Mouse (Mus musculus) B cell, adult 2 months (primary cell): ENCODE results near the gene Thbs3.
A peak's percentile ranks its signal among the peaks of the same experiment; 100 is the strongest.

Experiments used
- DNase-seq, 2 experiments: peaks; one replicate each; pipeline ENCODE4 v3.0.0; 2022

Thbs3 gene

GRCm38 (mm10) chr3:89227307-89228179 is 12.6 kb downstream of the Thbs3 start:
- DNase-seq = peak; percentile 64

DNA sequence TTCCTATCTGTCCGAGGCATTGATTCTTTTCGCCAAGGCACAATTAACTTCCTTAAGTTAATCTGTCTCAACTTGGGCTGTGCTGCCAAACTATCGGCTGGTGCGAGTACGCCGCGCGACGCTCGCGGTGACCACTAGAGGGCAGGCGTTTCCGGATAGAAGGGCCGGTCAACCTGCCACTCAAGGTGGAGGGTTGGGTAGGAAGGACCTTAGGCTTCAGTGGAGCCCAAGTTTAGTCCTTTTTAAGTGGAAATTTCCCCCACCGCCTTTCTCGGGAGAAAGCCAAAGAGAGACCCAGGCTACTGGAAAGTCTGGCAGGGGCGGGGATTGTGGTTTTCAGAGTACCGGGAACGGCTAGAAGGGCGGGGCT is 13.2 kb downstream of the Thbs3 start:
- peak; percentile 91 for DNase-seq

DNA sequence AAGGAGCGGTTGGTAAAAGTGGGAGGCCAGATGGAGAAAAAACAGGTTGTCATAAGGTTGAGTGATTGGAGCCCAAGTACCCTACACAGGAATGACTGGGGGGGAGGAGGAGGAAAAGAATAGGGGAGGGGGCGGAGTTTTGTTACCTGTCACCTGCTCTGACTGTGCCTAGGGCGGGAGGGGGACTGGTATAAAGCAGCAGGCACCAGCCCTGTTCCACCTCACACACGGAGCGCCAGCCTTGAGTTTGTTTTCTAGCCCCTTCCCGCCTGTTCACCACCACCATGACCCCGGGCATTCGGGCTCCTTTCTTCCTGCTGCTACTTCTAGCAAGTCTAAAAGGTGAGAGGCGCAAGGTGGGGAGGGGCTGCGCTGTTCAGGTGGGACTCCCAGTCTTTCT is 13.9 kb downstream of the Thbs3 start, which contains the start of gene Muc1:
Gene Muc1 (plus strand): TSS at position 222 of the 400 bp plus-strand sequence.
- DNase-seq = no peak

DNA sequence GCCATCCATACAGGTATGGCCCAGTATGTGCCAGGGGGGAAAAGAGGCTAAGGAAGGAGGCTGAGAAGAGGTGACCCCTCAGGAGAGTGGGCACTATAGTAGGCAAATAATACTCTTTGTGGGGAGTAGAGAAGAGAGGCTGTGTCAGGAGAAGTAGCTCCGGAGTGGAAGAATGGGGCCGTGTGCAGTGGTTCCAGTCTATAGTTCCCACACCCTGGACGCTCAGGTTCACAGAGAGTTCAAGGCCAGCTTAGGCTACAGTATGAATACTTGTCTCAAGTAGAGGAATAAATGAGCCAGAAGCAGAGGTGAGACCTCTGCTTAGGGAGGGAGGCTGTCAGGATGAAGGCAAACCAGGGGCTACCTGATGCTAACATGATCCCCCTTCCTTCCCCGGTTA is 14.3 kb downstream of the Thbs3 start:
- no peak for DNase-seq

DNA sequence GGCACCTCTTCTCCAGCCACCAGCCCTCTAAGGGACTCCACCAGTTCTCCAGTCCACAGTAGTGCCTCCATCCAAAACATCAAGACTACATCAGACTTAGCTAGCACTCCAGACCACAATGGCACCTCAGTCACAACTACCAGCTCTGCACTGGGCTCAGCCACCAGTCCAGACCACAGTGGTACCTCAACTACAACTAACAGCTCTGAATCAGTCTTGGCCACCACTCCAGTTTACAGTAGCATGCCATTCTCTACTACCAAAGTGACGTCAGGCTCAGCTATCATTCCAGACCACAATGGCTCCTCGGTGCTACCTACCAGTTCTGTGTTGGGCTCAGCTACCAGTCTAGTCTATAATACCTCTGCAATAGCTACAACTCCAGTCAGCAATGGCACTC is 15.6 kb downstream of the Thbs3 start:
- no peak for DNase-seq

GRCm38 (mm10) chr3:89231345-89231744 is 16.4 kb downstream of the Thbs3 start:
- peak in 1 of 2 experiments; percentile 33 for DNase-seq

- DNase-seq = no peak
Measured at GRCm38 (mm10) chr3:89231772-89232275, 16.8 kb downstream of the Thbs3 start.

DNA sequence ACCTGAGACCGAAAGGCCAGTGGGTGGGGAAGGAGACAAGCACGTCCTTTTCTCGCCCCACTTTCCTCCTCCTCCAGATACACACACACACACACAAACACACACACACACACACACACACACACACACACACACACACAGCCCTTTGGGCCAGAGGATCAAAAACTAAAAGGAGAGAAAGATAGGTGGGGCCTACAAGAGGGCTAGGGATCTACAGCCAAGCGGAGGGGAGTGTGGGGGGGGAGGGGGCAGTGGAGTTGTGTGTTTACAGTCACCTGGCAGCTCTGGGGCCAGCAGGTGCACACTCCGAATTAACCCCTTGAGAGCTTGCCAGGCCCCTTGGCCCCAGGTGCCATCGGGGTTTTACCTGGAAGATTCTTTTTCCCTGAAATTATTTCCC is 17.6 kb downstream of the Thbs3 start:
- DNase-seq = no peak

DNA sequence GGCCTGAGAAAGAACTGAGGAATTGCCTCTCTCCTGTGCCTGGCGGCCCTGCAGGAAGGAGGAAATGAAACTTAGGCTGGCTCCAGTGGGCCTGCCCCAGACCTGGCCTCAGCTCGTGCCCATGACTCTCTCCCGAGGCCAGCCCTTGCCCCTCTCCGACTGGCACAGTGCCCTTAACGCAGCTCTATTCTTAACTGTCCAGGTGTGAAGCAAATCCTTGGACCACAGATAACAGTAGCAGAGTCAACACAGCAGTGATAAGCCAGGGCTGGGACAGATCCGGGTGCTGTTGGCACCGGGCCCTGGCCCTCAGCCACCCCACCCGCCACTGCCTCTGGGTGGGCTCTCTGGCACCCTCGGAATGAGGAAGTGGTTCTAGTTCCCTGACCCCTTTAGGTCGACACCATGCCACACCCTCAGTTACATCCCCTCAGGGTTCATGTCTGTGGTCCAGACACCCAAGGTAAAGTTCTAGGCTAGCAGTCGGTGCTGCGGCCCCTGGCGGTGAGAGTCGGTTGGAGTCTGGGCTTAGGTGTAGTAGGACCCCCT is 18.7 kb downstream of the Thbs3 start:
- DNase-seq = peak; percentile 60 to 63

- no peak for DNase-seq
Measured at GRCm38 (mm10) chr3:89236516-89236915, 21.5 kb downstream of the Thbs3 start.

DNA sequence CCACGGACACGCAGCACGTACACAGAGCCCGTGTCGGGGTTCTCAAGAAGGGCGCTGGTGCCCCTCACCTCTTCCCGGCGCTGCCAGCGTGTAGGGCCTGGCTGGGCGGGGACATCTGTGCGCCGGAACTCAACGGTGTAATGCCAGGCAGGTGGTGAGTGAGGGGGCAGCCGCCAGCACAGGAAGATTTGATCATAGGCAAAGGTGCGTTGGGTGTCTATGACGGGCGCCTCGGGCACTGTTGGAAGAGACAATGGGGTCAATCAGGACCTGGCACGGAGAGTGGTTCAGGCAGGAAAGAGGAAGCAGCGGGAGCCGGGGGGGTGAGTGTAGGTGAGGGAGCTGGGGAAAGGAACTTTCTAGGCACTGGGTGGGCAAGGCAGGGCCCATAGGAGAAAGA is 22.7 kb downstream of the Thbs3 start:
- no peak for DNase-seq

- no peak for DNase-seq
Measured at GRCm38 (mm10) chr3:89238494-89238893, 23.5 kb downstream of the Thbs3 start.

- peak; percentile 85 to 87 for DNase-seq
Measured at GRCm38 (mm10) chr3:89242331-89242895, 27.4 kb downstream of the Thbs3 start.

GRCm38 (mm10) chr3:89243609-89244008 is 28.6 kb downstream of the Thbs3 start:
- peak; percentile 77 to 80 for DNase-seq

GRCm38 (mm10) chr3:89244158-89244981 is 29.4 kb downstream of the Thbs3 start:
- DNase-seq = peak; percentile 52 to 53

DNA sequence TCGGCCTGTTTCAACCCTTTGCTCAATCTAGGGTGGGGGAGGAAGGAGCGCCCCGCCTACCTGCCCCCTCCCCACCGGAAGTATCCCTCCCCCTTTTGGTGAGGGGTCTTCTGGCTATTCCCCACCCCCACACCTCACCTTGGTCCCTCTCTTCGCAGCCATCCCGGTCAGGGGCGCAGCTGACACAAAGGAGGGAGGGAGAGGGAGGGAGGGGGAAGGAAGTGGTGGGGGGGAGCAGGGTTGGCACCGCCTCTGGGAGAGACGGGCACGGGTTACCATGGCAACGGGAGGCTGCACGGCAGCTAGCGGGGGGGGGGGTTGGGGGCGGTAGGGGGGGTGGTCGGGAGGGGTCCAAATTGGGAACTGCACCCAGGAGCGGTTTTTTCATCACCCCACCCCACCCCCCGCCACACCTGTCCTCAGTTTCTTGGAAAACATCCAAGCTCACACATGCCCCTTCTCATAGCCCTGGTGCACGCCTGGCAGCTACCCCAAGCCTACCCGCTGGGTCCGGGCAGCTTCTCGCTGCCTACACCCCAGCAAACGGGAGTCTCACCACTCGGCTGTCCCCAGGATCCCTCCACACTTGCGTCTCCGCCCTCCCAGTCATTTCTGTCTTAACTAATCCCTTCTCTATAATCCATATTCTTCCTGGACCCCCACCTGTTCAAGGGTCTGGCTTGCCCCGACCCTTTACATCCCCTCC is 30.2 kb downstream of the Thbs3 start:
- peak; percentile 39 to 49 for DNase-seq

DNA sequence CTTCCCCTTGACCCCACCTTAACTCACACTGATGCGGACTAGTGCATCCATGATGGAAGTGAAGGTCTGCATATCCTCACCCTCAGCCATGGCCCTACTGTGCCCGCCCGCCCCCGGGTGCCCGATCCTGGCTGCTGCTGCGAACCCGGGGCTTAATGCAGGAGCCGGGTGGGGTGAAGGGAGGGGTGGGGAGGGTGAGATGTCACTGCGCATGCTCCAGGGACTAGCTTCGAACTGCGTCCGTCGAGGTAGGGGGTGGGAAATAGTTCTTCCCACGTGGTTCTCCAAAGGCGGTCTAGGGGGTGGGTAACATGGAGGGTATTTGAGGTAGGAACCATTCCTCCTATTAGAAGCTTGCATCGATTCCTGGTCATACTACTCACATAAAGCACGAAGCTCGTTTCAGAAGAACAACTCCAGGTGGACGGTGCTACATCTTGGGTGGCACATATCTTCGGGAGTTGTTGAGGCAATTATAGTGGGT is 30.8 kb downstream of the Thbs3 start, which contains the start of gene Krtcap2:
Gene Krtcap2 (plus strand): TSS at position 279 of the 484 bp plus-strand sequence.
- DNase-seq = peak; percentile 39 to 41

DNA sequence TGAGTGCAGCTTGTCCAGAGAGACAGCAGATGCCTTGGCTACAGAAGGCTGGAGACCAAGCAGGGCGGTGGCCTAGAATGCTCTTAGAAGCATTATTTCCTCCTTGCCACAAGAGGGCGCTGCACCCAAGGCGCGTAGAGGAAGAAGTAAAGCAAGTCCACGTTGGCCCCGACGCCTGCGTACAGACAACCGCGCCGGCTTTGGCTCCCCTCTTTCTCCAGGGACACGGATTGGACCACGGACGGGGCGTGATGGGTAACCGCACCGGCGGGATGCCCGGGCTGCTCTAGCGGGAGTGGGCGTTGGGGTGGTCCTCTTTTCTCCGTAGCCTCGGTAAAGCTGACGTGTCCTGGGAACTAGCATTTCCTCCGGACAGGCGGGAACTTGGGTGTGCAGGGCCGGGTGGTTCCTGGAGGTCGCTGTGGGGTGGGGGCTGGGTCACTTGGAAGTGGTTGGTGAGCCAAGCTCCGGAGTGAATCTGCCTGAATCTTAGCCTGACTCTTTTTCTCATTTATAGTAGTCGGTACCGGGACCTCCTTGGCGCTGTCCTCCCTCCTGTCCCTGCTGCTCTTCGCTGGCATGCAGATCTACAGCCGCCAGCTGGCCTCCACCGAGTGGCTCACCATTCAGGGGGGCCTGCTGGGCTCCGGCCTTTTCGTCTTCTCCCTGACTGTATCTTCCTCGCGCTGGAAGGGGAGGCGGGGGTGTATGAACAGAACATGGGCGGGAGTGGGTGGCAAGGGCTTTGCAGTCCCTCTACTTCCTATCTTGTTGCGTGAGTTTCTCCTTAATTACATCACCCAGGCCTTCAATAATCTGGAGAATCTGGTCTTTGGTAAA is 31.5 kb downstream of the Thbs3 start, which contains the start of gene Trim46:
Gene Trim46 (minus strand): TSS at position 49 of the 840 bp plus-strand sequence.
- peak; percentile 90 to 91 for DNase-seq

GRCm38 (mm10) chr3:89247466-89247865 is 32.5 kb downstream of the Thbs3 start:
- no peak for DNase-seq

DNA sequence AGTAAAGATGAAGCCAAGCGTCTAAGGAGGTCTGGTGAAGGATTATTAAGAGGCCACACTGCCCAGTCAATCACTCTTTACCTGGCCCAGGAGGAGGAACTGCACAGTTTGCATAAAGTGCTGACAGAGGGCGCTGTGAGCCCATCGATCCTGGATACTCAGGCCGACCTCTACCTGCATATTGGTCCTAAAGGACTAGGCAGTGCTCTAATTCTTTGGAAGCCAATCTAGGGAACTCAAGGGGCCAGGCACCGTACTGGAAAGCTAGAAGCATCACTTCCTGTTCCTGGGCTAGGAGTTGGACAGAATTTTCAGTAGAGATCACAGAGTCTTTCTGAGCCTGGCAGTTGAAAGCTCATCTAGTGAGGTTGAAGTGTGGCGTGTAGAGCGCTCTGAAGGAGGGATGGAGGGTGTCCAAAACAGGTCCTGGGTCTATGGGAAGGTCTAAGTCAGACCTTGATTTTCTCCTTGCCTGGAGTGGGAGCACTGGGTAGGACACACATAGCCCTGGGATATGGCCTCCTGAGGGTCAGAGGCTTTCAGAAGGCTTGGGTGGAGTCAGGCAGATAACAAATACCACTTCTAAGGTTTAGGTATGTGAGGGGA is 35.6 kb downstream of the Thbs3 start:
- DNase-seq = peak; percentile 79 to 80
